Mouse (Mus musculus): ENCODE results near the gene Abo.
"Not testable (repeated sequence)": the region's sequence is repeated elsewhere in the genome, so short reads cannot be mapped to it uniquely, and the experiment has no call there.

Abo gene

DNA sequence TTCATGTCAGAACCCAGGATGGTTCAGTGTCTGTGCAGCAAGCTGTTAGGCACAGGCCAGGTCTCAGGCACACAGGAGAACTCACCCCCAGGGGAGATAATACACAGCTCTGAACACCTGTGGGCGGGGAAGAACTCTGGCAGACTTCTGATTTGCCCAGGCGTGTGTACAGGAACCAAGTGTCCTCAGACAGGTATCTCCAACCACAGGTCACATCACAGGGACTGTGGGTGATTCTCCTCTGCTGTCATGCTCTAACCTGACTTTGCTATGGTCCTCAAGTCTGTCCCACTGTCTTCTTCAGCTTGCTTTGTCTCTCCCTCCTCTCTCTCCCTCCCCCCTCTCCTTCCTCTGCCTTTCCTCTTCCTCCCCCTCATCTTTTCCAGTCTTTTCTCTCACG is at the start of gene Abo:
Gene Abo (minus strand): TSS at position 101 of the 400 bp plus-strand sequence.
- in situ Hi-C loops (cut with MboI, MseI) = no loop called here

GRCm38 (mm10) chr2:26914148-26914941 is 49.6 kb upstream of the Abo start:
- in situ Hi-C loops (cut with MboI, MseI) = loop anchor here (25.0 kb wide), 1 partner anchor 1952 kb away; the partner anchor contains the start of gene Dph7

DNA sequence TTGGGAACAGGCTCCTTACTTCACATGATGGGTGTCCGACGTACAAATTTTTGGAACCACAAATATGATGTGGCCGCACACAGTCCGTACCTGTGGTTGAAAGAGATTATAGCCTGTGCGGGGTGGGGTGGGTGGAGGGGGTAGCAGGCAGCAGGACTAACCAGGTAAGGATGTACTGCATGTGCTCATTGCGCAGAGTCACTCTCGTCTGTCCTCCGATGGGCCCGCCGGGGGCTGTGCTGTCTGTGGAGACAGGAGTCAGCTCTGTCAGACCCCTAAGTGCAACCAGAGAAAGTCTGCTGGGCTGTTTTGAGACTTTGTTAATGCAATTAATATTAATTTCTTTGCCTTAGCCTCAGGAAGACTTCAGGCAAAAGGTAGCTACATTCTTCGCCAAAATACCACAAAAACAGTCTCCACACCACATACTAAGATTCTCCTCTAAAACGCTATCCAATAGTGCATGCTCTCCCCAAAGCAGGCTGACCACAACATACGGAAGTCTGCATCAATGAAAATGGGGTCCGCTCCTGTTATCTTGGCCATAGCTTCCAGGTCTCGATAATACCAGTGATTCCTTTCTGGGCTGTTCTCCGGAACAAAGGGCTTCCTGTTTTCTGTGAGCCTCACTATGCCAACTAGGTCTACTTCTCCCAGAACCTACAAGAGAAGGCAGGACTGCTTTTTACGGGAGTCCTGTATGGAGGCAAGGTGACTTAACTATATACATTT is 48.8 kb upstream of the Abo start:
- in situ Hi-C loops (cut with MboI, MseI) = loop anchor here (25.0 kb wide), 1 partner anchor 1951 kb away; the partner anchor contains the start of gene Dph7

- in situ Hi-C loops (cut with MboI, MseI) = loop anchor here (25.0 kb wide), 1 partner anchor 1950 kb away; the partner anchor contains the start of gene Dph7
These were observed 47.5 kb upstream of the Abo start for GRCm38 (mm10) chr2:26912253-26912770.

DNA sequence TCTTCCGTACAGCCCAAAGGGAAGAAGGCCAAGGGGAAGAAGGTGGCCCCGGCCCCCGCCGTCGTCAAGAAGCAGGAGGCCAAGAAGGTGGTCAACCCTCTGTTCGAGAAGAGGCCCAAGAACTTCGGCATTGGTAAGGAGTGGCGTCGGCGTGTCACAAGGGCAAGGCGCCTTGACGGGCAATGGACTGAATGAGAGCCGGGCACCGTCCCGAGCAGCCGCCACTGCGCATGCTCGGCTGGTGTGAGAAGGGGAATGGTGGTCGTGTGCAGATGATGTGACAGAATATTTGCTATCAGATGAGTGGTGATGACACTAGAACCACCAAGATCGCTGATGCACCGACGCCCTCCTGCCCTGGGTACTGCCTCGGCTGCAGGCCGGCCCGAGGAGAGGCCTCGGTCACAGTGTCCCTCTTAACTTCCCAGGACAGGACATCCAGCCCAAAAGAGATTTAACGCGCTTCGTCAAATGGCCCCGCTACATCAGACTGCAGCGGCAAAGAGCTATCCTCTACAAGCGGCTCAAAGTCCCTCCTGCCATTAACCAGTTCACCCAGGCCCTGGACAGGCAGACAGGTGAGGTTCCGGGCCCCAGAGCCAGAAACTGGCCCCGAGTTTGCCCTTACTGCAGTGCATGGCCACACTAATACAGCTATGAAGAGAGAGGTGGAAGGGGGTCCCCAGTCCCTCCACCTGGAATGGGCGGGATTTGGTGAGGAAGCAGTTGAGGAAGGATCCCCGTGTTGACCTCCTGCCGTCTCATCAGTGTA is 46.4 kb upstream of the Abo start:
- in situ Hi-C loops (cut with MboI, MseI) = loop anchor here (25.0 kb wide), 1 partner anchor 1949 kb away; the partner anchor contains the start of gene Dph7

- in situ Hi-C loops (cut with MboI, MseI) = loop anchor here (25.0 kb wide), 1 partner anchor 1948 kb away; the partner anchor contains the start of gene Dph7
These were observed 45.6 kb upstream of the Abo start, which contains the start of the genes Med22 and Rpl7a for GRCm38 (mm10) chr2:26910124-26910993. TSS of gene Med22 (minus strand) at chr2:26910677. TSS of gene Rpl7a (plus strand) at chr2:26910764.

GRCm38 (mm10) chr2:26909387-26909784 is 44.6 kb upstream of the Abo start:
- in situ Hi-C loops (cut with MboI, MseI) = loop anchor here (5.0 to 25.0 kb wide), 4 partner anchors 425 to 1947 kb away; partner anchors contain the start of genes Dph7, Rnf224, Sec16a and Slc34a3

DNA sequence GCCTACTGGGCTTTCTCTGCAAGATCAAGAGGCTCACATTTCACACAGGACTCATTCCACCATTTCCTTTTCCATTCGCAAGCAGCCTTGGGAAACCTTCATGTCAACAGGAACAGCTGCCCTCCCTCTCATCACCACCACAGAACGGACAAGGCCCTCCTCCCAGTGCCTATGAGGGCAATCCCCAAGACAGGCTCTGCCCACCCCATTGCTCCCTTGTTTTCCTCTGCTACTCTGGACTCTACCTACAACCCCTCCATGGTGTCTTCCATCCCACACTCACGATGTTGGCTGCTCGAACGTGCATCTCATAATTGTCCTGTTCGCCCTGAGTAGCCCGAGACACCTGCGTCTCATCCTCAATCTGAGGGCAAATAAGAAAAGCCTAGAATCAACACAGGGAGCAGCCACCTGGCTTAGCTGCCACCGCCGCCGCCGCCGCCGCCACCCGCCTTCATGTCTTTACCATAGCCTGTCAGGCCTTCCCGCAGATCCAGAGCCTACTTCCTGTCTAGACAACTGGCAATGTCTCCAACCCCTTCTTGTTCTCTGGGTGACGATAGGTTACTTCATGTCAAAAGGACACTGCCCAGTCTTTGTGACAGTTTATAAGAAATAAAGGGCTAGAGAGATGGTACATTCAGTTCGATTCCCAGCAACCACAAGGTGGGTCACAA is 44.1 kb upstream of the Abo start:
- in situ Hi-C loops (cut with MboI, MseI) = loop anchor here (5.0 to 25.0 kb wide), 4 partner anchors 424 to 1947 kb away; partner anchors contain the start of genes Dph7, Rnf224, Sec16a and Slc34a3

DNA sequence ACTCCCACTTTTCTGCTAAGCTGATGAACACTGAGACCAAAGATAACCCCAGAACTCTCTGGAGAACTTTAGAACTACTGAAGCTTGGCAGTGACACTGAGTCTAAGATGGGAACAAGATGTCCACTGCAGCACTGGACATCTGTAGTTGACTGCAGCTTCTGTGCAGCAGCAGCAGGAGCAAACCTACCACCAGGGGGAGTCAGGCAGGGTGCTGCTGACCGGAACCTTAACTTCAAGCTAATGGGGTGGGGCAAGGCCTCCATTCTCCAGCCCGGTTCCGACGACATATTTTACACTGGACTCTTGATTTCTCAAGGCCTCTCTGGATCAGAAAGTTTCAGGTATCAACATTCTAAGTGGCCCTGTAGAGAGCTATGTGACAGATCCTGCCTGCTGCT is 42.3 kb upstream of the Abo start:
- in situ Hi-C loops (cut with MboI, MseI) = loop anchor here (5.0 to 25.0 kb wide), 4 partner anchors 422 to 1945 kb away; partner anchors contain the start of genes Dph7, Rnf224, Sec16a and Slc34a3

DNA sequence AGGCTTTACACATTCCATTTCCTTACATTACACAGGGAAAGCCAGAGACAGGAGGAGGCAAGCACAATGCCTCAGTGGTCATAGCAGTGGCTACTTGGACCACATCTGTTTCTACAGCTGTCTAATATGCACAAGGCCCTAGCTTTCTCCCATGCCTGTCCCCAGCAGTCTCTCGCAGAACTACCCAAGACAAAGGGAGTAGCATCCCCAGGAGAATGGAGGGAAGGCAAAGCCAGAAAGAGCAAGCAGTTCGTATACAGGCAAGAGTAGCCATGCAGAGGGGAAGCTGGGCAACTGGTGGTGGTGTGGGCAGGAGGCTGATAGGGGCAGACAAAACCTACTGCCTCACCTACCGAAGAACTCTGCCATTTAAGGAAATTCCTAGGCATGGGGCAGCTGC is 41.7 kb upstream of the Abo start:
- in situ Hi-C loops (cut with MboI, MseI) = loop anchor here (5.0 to 25.0 kb wide), 4 partner anchors 422 to 1944 kb away; partner anchors contain the start of genes Dph7, Rnf224, Sec16a and Slc34a3

- in situ Hi-C loops (cut with MboI, MseI) = loop anchor here (5.0 to 25.0 kb wide), 4 partner anchors 421 to 1944 kb away; partner anchors contain the start of genes Dph7, Rnf224, Sec16a and Slc34a3
These were observed 41.2 kb upstream of the Abo start for GRCm38 (mm10) chr2:26905936-26906335.

DNA sequence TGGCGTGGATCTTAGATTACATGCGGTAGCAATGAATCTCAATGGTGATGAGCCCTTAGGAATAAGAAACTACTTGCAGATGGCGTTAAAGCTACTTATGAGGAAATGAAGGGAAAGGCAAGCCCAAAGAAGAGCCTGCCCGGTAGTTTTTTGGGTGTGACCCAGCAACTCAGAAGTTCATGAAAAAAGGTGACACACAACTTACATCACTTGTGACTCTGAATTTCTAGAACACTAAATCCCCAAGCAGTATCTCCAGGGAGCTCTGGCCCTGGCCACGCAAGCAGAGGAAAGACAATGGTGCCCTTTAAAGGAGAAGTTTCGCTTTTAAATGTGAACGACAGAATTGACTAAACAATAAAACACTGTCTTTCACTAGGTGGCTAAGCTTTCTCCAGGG is 38.5 kb upstream of the Abo start:
- in situ Hi-C loops (cut with MboI, MseI) = loop anchor here (5.0 to 25.0 kb wide), 4 partner anchors 419 to 1941 kb away; partner anchors contain the start of genes Dph7, Entr1, Pmpca and Rnf224

- in situ Hi-C loops (cut with MboI, MseI) = loop anchor here (5.0 to 25.0 kb wide), 4 partner anchors 418 to 1940 kb away; partner anchors contain the start of genes Dph7, Entr1, Pmpca and Rnf224
These were observed 37.9 kb upstream of the Abo start, which contains the start of gene Surf6 for GRCm38 (mm10) chr2:26902467-26903220. TSS of gene Surf6 (minus strand) at chr2:26902879.

DNA sequence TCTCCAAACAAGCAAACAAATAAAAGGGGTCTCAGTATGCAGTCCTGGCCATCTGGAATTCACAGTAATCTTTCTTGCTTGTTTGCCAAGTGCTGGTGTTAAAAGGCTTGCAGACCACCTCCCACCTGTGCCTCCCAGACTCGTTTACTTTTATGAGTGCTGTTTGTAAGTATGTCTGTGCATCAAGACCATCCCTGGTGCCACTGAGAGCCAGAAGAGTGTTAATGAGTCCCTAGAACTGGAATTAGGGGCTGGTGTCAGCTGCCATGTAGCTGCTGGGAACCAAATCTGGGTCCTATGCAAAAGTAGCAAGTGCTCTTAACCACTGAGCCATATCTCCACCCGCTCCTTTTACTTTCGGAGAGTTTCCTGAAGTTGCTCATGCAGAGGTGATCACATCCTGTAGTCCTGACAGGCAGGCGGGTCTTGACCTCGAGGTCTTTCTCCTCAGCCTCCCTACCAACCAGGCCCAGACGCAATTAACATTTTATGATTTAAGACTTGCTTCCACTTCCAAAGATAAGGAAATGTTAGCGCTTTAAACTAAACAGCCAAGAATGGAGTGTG is 37.1 kb upstream of the Abo start:
- in situ Hi-C loops (cut with MboI, MseI) = loop anchor here (5.0 to 25.0 kb wide), 4 partner anchors 417 to 1940 kb away; partner anchors contain the start of genes Dph7, Entr1, Pmpca and Rnf224

DNA sequence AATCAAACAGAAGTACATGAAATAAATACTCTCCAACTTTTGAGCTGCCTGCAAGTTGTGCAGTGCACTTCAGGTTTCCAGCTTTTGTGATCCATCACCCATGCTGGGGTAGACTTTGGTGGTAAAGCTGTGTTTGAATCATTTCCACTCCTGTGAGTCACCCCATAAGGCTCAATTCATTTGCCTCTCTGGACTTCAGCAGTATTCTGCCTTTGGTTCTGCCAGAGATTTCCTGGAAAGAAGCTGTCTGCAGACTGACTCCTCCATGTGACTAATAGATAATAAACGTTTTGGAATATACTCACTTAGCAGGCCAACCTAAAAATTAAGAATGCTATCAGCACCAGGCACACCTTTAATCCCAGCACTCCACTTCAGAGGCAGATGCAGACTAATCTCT is 36.0 kb upstream of the Abo start:
- in situ Hi-C loops (cut with MboI, MseI) = loop anchor here (5.0 to 25.0 kb wide), 4 partner anchors 416 to 1938 kb away; partner anchors contain the start of genes Dph7, Entr1, Pmpca and Rnf224

DNA sequence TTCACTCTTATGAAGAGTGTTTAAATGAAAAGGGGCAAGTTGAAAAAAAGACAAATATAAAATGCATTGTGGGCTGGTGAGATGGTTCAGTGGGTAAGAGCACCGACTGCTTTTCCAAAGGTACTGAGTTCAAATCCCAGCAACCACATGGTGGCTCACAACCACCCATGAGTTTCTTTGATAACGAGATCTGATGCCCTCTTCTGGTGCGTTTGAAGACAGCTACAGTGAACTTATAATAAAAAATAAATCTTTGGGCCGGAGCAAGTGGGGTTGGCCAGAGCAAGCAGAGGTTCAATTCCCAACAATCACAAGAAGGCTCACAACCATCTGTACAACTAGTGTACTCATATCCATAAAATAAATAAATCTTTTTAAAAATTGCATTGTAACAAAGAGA is 31.1 kb upstream of the Abo start:
- in situ Hi-C loops (cut with MboI, MseI) = no loop called here

DNA sequence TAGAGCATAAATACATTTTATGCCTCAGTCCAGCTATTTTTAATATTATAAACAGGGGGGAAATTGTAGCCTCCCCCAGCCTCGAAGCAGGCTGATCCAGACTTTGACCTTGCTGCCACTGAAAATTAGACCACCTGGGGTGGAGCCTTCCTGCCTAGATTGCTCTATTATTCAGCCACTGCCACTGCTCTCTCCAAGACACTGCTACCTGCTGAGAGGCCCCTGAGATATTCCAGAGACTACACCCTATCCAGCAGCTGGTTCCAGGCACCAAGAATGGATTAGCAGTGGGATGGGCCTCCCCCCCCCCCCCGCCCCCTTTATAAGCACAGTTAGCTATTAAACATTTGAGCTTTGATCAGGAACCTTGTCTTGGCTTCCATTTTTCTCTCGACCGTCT is 21.4 kb upstream of the Abo start:
- in situ Hi-C loops (cut with MboI, MseI) = not testable (repeated sequence)

All from regulatory T cell (primary cell).